Mouse (Mus musculus): ENCODE measurements around the gene Rasl11b. TPM values are rescaled to one million over a fixed set of nuclear protein-coding genes. Genes with fewer than 3 reads are reported as not detected.

The Rasl11b gene
- 3.4 and 4.7 TPM in 2 replicates for polyA plus RNA-seq (2012)

DNA sequence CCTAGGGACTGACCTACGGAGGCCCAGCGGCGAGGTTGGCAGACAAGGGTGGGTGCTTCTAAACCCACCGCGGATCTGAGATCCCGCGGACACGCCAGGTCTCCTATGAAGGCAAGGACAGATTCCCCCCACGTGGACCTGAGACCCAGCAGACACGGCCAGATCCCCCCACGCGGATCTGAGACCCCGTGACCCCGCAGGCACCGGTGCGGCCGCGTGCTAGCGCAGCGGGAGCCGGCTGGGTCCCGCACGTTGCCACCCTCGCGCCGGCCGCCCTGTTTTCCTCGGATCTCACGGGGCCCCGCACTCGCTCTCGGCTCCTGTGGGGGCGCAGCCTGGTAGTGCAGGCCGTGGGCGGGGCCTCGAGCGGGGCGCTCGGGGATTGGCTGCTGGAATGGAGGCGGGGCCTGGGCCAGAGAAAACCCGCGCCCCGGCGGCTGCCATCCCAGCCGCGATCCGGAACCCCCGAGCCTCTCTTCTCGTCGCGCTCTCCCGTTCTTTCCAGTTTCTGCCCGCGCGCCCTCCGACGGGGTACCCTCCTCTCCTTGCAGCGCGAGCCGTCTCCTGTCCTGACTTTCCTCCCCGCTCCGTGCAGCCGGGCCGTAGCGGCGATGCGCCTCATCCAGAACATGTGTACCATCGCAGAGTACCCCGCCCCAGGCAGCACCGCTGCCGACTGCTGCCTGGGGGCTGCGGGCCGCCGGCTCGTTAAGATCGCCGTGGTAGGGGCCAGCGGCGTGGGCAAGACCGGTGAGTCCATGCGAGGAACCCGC is at the start of gene Rasl11b:
Rasl11b (plus strand) TSS at position 446 of the 773 bp plus-strand sequence.

Other genes starting within 250 kb of the Rasl11b start
- gene Usp46, start 126.9 kb upstream of the Rasl11b start, polyA plus RNA-seq (2012) = 1.1 and 1.4 TPM in 2 replicates

Measured in megakaryocyte-erythroid progenitor cell, adult 5 weeks (primary cell).